Mouse (Mus musculus) mouse trophoblast stem cell (cell line): ENCODE measurements around the gene Tspan5.

Experiments
- in situ Hi-C, 2 experiments: fragments of 300-500 bp; cut with MseI, MboI; formaldehyde crosslinking; loops; 2 replicates in 1 of 2; 3 replicates in 1 of 2; pipeline ENCODE4 v1.15.1; 2025

Gene Tspan5

GRCm38 (mm10) chr3:138744030-138744774, 2.2 kb downstream of the Tspan5 start:
- in situ Hi-C loops = no loop called here

DNA sequence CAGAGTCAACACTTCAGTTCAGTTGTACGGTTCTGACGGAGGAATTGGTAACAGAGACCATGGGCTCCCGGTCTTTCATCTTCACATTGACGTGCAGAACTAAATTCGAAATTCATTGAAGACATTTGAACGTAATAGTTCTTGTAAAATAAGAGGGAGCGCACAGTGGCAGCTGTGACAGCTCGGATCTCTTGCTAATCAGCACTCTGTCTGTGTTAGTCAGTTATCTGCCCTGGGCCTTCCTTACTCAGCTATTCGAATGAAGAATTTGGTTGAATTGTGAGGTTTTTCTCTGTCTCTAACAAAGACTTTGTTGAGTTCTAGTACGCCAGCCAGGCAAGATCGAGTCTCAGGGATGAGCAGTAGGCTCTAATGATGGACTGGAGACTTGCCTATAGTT, 3.1 kb downstream of the Tspan5 start:
- in situ Hi-C loops = no loop called here

- in situ Hi-C loops = no loop called here
Measured at GRCm38 (mm10) chr3:138745596-138745995, 3.6 kb downstream of the Tspan5 start.

GRCm38 (mm10) chr3:138746556-138746955, 4.6 kb downstream of the Tspan5 start:
- in situ Hi-C loops = no loop called here

DNA sequence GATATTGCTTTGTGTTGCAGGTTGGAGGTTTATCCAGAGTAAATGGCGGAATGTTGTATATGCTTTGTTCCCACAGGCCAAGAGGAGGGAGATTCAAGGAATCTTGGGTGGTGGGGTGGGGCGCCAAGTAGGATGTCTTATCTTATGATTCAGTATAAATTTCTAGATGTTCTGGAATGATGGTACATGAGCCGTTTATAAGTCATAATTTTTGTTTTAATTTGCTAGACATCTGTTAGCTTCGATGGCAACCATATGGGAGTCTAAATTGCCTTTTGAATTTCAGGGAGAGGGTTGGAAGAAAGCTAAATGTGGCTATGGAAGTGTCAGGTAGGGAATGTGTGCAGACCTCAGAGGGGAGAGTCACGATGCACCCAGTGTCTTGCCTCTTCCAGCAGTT, 5.0 kb downstream of the Tspan5 start:
- in situ Hi-C loops = no loop called here

- in situ Hi-C loops = no loop called here
Measured at GRCm38 (mm10) chr3:138747985-138748384, 6.0 kb downstream of the Tspan5 start.

DNA sequence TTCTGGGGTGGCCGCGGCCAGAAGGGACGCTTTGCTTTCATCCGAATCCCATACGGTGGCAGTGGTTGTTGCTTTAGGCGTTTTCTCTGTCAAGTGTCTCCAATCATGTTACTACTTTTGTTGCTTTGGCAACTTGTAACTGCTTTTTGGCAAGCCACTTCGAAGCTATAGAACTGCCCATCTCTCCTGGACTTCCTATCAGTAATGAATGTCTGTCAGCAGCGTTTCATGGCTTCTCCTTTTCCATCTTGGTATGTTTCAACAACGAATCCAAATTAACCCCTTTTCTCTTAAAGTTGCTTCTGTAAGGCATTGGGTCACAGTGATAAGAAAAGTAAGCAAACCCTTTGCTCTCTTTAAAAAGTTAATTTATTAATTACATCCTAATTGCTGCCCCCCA, 7.7 kb downstream of the Tspan5 start:
- in situ Hi-C loops = no loop called here

GRCm38 (mm10) chr3:138751328-138751727, 9.3 kb downstream of the Tspan5 start:
- in situ Hi-C loops = no loop called here

DNA sequence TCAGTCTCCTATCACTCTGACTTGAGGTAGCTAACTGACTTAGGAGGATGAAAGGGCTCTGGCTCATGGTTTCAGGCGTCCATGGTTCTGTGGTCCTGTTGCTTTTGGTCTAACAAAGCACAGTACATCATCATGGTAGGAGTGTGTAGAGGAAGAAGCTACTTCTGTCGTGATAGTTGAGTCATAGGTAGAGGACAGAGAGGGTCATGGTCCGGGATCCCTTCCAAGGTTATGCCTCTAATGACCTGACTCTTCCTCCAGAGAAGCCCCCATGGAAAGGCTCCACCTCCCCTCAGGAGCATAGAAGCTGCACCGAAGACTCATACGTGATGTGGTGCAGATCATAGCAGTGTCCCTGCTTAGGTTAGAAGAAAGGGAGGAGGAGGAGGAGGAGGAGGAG, 10.1 kb downstream of the Tspan5 start:
- in situ Hi-C loops = no loop called here

DNA sequence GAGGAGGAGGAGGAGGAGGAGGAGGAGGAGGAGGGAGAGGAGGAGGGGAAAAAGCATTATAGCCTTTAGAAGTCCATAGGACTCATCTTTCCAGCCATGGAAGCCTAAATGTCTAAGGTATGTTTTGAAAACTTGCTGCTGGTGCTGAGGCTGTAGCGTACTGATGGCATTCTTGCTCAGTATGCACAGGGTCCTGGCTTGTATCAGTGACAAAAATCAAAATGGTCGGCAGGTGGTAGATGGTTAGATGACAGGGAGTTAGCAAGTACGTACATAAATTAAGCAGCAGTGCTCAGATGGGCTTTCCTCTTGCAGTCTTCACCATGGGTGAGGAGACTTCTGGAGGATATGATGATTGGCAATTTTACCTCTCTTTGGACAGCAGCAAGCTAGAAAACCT, 10.8 kb downstream of the Tspan5 start:
- in situ Hi-C loops = no loop called here

DNA sequence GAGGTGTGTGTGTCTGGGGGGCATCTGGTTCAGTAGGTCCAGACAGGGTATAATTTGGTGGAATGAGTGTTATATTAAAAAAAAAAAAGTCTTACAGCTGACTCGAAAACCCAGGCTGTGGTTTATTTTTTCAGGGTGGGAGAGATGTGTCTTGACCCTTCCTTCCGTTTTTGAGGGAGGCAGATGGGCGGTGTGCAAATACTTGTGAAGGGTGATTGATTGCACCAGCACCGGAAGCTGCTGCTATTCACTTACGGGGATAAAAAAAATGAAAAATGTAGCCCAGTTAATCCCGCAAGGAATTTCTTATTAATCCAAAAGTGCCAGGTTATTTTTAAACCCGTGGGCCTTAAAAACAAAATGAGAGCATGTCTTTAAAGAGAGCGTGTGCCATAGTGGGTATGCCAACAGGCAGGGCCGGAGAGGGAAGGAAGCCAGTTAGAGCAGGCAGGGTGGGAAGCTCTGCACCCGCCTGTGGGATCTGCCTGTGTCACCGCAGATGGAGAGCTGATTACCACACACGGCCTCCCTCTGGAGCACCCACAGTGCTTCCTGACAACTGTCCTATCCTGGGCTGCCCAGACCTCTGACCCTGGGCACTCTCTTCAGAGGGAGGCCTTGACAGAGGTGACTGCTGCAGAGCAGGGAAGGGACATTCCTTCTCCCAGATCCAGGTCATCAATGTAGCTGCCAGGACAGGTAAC, 11.3 kb downstream of the Tspan5 start:
- in situ Hi-C loops = no loop called here

DNA sequence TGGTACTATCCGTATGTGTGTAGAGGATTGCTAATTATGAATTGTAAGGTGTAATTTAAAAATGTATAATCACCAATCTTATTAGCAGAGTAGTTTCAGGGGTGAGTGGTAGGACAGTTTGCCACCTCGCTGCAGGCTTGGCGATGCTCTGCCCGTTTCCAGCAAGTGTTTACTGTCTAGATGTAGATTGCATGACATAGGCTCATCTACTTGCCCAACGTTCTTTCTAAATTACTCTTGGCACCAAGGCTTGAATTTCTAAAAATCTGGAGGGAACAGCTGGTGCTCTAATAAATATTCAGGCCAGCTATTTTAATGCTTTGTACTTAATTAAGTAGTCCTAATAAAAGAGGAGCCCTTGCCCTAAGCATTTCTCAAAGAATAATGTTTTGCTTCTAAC, 12.3 kb downstream of the Tspan5 start:
- in situ Hi-C loops = no loop called here

DNA sequence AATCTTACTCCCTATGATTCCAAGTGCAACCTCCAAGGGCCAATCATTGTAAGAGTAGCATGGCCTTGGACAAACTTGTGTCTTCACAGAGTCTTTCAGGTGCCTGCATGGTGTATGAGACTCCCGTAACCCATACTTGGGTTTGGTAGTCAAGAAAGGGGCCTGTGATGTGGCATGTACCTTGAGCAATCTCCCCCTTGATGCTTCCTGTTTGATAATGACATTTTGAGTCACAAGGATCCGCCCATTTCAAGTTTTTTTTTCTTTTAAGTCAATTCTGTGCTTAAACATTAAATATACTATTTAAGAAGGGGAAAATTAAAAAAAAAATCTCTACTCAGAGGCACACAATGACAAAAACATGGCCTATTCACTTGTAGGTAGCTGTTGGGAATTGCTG, 15.3 kb downstream of the Tspan5 start:
- in situ Hi-C loops = no loop called here

DNA sequence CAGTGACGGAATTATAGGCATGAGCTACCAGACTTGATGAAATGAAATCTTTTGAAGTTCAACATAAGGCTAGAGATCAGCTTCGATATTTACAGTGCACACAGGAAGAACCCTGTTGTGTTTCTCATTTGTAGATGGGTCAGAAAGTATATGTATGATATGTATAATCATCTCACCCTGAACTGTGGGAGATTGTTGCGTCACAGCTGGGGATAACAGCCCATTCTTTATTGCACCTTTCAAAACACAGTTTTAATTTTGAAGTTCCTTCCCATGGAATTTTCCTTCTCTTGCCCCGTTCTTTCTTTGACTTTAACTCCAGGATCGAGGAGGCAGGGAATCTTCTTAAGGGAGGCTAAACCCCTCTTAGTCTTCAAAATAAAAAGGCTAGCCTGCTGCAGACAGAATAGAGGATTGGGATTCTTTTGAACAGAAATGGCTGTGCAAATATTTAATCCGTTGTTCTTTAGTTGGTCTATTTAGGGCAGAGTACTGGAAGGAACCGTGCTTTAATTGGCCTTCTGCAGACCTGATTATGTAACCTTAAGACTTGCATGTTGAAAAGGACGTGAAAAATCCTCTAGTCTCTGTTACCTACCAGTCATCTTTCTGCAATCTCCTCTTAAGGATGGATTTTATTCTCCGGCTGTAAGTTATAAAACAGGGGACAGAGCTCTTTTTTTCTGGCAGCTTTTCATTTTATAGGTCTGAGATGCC, 18.1 kb downstream of the Tspan5 start:
- in situ Hi-C loops = no loop called here

- in situ Hi-C loops = no loop called here
Measured at GRCm38 (mm10) chr3:138760685-138761119, 18.7 kb downstream of the Tspan5 start.

DNA sequence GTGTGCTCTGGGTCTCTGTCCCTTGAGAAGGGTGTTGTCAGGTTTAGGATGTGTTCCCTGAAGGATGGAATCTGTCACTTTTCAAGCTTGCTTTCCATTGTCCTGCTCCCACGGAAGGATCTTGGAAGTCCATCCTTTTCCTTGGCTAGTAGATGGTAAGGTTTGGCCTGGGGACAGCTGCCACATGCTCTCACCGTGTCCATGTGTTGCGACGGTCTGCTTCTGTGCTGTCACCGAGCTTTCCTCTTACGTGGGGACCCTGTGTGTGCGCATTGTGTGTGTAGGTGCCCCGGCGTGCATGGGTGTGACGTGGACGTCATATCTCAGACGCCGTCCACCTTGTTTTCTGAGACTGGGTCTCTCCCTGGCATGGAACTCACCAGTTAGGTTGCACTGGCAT, 19.5 kb downstream of the Tspan5 start:
- in situ Hi-C loops = no loop called here

GRCm38 (mm10) chr3:138763941-138764340, 21.9 kb downstream of the Tspan5 start:
- in situ Hi-C loops = no loop called here

- in situ Hi-C loops = no loop called here
Measured at GRCm38 (mm10) chr3:138764782-138765181, 22.8 kb downstream of the Tspan5 start.

GRCm38 (mm10) chr3:138767034-138767433, 25.0 kb downstream of the Tspan5 start:
- in situ Hi-C loops = no loop called here

DNA sequence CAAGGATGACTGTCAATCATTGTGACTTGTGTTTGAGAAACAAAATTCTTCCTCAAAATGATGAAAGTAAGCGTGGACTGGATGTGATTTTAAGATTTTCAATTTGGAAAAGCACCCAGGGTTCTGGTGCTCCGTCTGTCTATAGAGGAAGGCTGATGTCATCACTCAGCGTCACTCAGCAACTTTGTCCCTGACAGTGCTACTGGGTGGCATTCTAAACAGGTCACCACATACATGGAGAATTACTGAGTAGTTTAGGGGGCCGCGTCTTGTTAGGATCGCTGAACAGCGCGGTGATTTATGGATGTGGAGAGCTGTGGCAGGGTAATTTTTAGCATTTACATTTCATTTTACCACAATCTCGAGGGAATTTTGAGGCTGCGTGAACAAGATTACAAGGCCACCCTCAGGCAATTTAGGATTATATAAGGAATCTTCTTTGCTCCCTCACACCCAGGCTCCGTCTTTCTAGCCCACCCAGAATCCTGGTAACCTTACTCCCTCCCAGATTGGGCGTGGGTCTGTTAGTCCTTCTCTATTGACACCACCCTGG, 26.6 kb downstream of the Tspan5 start:
- in situ Hi-C loops = no loop called here

- in situ Hi-C loops = no loop called here
Measured at GRCm38 (mm10) chr3:138770650-138771331, 28.8 kb downstream of the Tspan5 start.
